Mouse (Mus musculus) cortical plate, adult 2 months (tissue): ENCODE results near the gene Tmem108.

Experiments
- CTCF ChIP-seq: fragments of 200-500 bp; IDR thresholded peaks from 2 replicates; pipeline ENCODE4 v1.5.1; 2011; ENCODE audit warnings: mild to moderate bottlenecking, control low read depth, low read length; ENCODE audit not compliant: insufficient read depth; ENCODE audit errors: extremely low read depth
- POLR2A ChIP-seq: fragments of 200-500 bp; IDR thresholded peaks from 2 replicates; pipeline ENCODE4 v1.6.1; 2011; ENCODE audit warnings: mild to moderate bottlenecking, low read length, control low read depth; ENCODE audit not compliant: insufficient read depth; ENCODE audit errors: extremely low read depth

GRCm38 (mm10) chr9:103761151-103761571 lies 476 bp downstream of the Tmem108 start:
- TF ChIP-seq CTCF: no peak
- TF ChIP-seq POLR2A: no peak
